Mouse (Mus musculus): ENCODE measurements around the gene Shc2. TPM values are rescaled to one million over a fixed set of nuclear protein-coding genes. Genes with fewer than 3 reads are reported as not detected.

Gene Shc2
- polyA plus RNA-seq, 1 experiment from 2014 or later = 1.9 TPM

GRCm38 (mm10) chr10:79597051-79597935 is 40.4 kb downstream of the Shc2 start:
- ATAC-seq = no peak

GRCm38 (mm10) chr10:79595590-79595929 is 42.2 kb downstream of the Shc2 start:
- no peaks in the 10 kb centered on the region for H3K9me3 ChIP-seq (ENCODE audit: control insufficient read depth)
- no peak overlapping the region for H3K27ac ChIP-seq (ENCODE audit: low read depth, low read length)
- WGBS = 50% methylated on average over 8 of the region's 8 CpGs
- 0 out of 2 replicates have a peak, but pooled peaks cover 6% of the 10 kb centered on the region for H3K27me3 ChIP-seq (replicated peaks; ENCODE audit: control insufficient read depth, insufficient read depth, low read length)
- no peak overlapping the region for H3K4me3 ChIP-seq (ENCODE audit: low read depth, low read length)
- no peaks in the 10 kb centered on the region for H3K36me3 ChIP-seq (ENCODE audit: control insufficient read depth, insufficient read depth)
- TF ChIP-seq CTCF (IDR thresholded peaks at IDR 0.05; ENCODE audit: low read depth) = no peak
- peak; percentile 26; the same call in 1 of the 2 replicates for ATAC-seq
- H3K4me2 ChIP-seq (replicated peaks; ENCODE audit: low read depth) = no peak overlapping the region
- no peak overlapping the region for H3K9ac ChIP-seq (ENCODE audit: low read depth, low read length)
- H3K4me1 ChIP-seq (replicated peaks; ENCODE audit: control insufficient read depth, insufficient read depth, low read length) = no peaks in the 10 kb centered on the region

More at GRCm38 (mm10) chr10:79597051-79597935, 40.4 kb downstream of the Shc2 start:
- Histone ChIP-seq H3K27me3 (replicated peaks; ENCODE audit: control insufficient read depth, insufficient read depth, low read length) (0 out of 2 replicates have a peak, but pooled peaks cover 6% of the 10 kb centered on the region), H3K4me3 (ENCODE audit: low read depth, low read length) (no peak overlapping the region), H3K36me3 (ENCODE audit: control insufficient read depth, insufficient read depth) (no peaks in the 10 kb centered on the region), H3K4me1 (replicated peaks; ENCODE audit: control insufficient read depth, insufficient read depth, low read length) (no peaks in the 10 kb centered on the region), H3K9ac (ENCODE audit: low read depth, low read length) (no peak overlapping the region), H3K4me2 (replicated peaks; ENCODE audit: low read depth) (no peak overlapping the region), H3K27ac (ENCODE audit: low read depth, low read length) (no peak overlapping the region), H3K9me3 (ENCODE audit: control insufficient read depth) (no peaks in the 10 kb centered on the region)
- TF ChIP-seq CTCF (IDR thresholded peaks at IDR 0.05; ENCODE audit: low read depth) = no peak
- WGBS = 46% methylated on average over 13 of the region's 13 CpGs

GRCm38 (mm10) chr10:79594872-79595589 is 42.7 kb downstream of the Shc2 start:
- Histone ChIP-seq H3K36me3 (ENCODE audit: control insufficient read depth, insufficient read depth) (no peaks in the 10 kb centered on the region), H3K27ac (ENCODE audit: low read depth, low read length) (no peak overlapping the region), H3K4me1 (replicated peaks; ENCODE audit: control insufficient read depth, insufficient read depth, low read length) (no peaks in the 10 kb centered on the region), H3K4me2 (replicated peaks; ENCODE audit: low read depth) (no peak overlapping the region), H3K9me3 (ENCODE audit: control insufficient read depth) (no peaks in the 10 kb centered on the region), H3K27me3 (replicated peaks; ENCODE audit: control insufficient read depth, insufficient read depth, low read length) (0 out of 2 replicates have a peak, but pooled peaks cover 6% of the 10 kb centered on the region), H3K9ac (ENCODE audit: low read depth, low read length) (no peak overlapping the region), H3K4me3 (ENCODE audit: low read depth, low read length) (no peak overlapping the region)
- ATAC-seq = peak; percentile 78
- TF ChIP-seq CTCF (IDR thresholded peaks at IDR 0.05; ENCODE audit: low read depth) = peak; percentile 95
- WGBS = 16% methylated on average over 17 of the region's 17 CpGs

- Histone ChIP-seq H3K4me2 (replicated peaks; ENCODE audit: low read depth) (no peak overlapping the region), H3K36me3 (ENCODE audit: control insufficient read depth, insufficient read depth) (no peaks in the 10 kb centered on the region), H3K27me3 (replicated peaks; ENCODE audit: control insufficient read depth, insufficient read depth, low read length) (0 out of 2 replicates have a peak, but pooled peaks cover 6% of the 10 kb centered on the region), H3K4me3 (ENCODE audit: low read depth, low read length) (no peak overlapping the region), H3K9me3 (ENCODE audit: control insufficient read depth) (no peaks in the 10 kb centered on the region), H3K27ac (ENCODE audit: low read depth, low read length) (no peak overlapping the region), H3K4me1 (replicated peaks; ENCODE audit: control insufficient read depth, insufficient read depth, low read length) (no peaks in the 10 kb centered on the region), H3K9ac (ENCODE audit: low read depth, low read length) (no peak overlapping the region)
- no peak for TF ChIP-seq CTCF (IDR thresholded peaks at IDR 0.05; ENCODE audit: low read depth)
- ATAC-seq = no peak
- WGBS = 46% methylated on average over 6 of the region's 6 CpGs
Measured at GRCm38 (mm10) chr10:79594111-79594510, 43.6 kb downstream of the Shc2 start.

GRCm38 (mm10) chr10:79590702-79591101 is 47.0 kb downstream of the Shc2 start:
- Histone ChIP-seq H3K27me3 (replicated peaks; ENCODE audit: control insufficient read depth, insufficient read depth, low read length) (0 out of 2 replicates have a peak, but pooled peaks cover 6% of the 10 kb centered on the region), H3K9me3 (ENCODE audit: control insufficient read depth) (no peaks in the 10 kb centered on the region), H3K27ac (ENCODE audit: low read depth, low read length) (no peak overlapping the region), H3K9ac (ENCODE audit: low read depth, low read length) (no peak overlapping the region), H3K4me1 (replicated peaks; ENCODE audit: control insufficient read depth, insufficient read depth, low read length) (no peaks in the 10 kb centered on the region), H3K4me3 (ENCODE audit: low read depth, low read length) (no peak overlapping the region), H3K36me3 (ENCODE audit: control insufficient read depth, insufficient read depth) (no peaks in the 10 kb centered on the region), H3K4me2 (replicated peaks; ENCODE audit: low read depth) (no peak overlapping the region)
- WGBS = 93% methylated on average over 1 of the region's 1 CpGs
- ATAC-seq = no peak
- TF ChIP-seq CTCF (IDR thresholded peaks at IDR 0.05; ENCODE audit: low read depth) = no peak

GRCm38 (mm10) chr10:79587752-79588126 is 50.0 kb downstream of the Shc2 start:
- no peak overlapping the region for H3K9ac ChIP-seq (ENCODE audit: low read depth, low read length)
- no peaks in the 10 kb centered on the region for H3K4me1 ChIP-seq (replicated peaks; ENCODE audit: control insufficient read depth, insufficient read depth, low read length)
- WGBS = 49% methylated on average over 4 of the region's 4 CpGs
- no peak overlapping the region for H3K27ac ChIP-seq (ENCODE audit: low read depth, low read length)
- H3K4me2 ChIP-seq (replicated peaks; ENCODE audit: low read depth) = no peak overlapping the region
- H3K27me3 ChIP-seq (replicated peaks; ENCODE audit: control insufficient read depth, insufficient read depth, low read length) = no peaks in the 10 kb centered on the region
- no peaks in the 10 kb centered on the region for H3K36me3 ChIP-seq (ENCODE audit: control insufficient read depth, insufficient read depth)
- no peak for TF ChIP-seq CTCF (IDR thresholded peaks at IDR 0.05; ENCODE audit: low read depth)
- H3K9me3 ChIP-seq (ENCODE audit: control insufficient read depth) = no peaks in the 10 kb centered on the region
- peak; percentile 79 for ATAC-seq
- no peak overlapping the region for H3K4me3 ChIP-seq (ENCODE audit: low read depth, low read length)

Measured in intestine, postnatal 0 days (tissue).